Mouse (Mus musculus) macrophage (primary cell): Measurements from ENCODE around the gene Krt14. TPM values are rescaled to one million over a fixed set of nuclear protein-coding genes. Genes with fewer than 3 reads are reported as not detected.

ENCODE experiments used
- H3K27ac ChIP-seq: fragments of 350-480 bp; formaldehyde crosslinking; 2 replicates; pipeline ENCODE4 v1.9.0; 2021
- H3K36me3 ChIP-seq: fragments of 350-480 bp; formaldehyde crosslinking; 2 replicates; pipeline ENCODE4 v1.9.0; 2021; ENCODE audit errors: inconsistent target
- H3K4me3 ChIP-seq: fragments of 350-480 bp; formaldehyde crosslinking; 2 replicates; pipeline ENCODE4 v1.9.0; 2021; ENCODE audit errors: inconsistent target
- H3K79me2 ChIP-seq: fragments of 350-480 bp; formaldehyde crosslinking; 2 replicates; pipeline ENCODE4 v1.9.0; 2021; ENCODE audit errors: inconsistent target
- WGBS: methylation state at CpG from one replicate; pipeline ENCODE4 v1.1.7; 2026; ENCODE audit warnings: inconsistent platforms; ENCODE audit not compliant: missing documents; 5-methylcytosine and 5-hydroxymethylcytosine counted together
- polyA plus RNA-seq: library from polyadenylated mRNA; stranded (reverse); fragments of 250-400 nt; gene quantifications from 3 replicates; pipeline ENCODE4 v1.2.4, GENCODE M21; 2018; ENCODE audit warnings: inconsistent platforms

Gene Krt14
- polyA plus RNA-seq, 1 experiment from 2014 or later: not detected

- Histone ChIP-seq H3K4me3 (no peak overlapping the region), H3K79me2 (no peaks in the 10 kb centered on the region), H3K36me3 (no peaks in the 10 kb centered on the region), H3K27ac (no peak overlapping the region)
- WGBS: 89% methylated on average over 8 of the region's 8 CpGs
Measured at GRCm38 (mm10) chr11:100186736-100187135, 20.6 kb downstream of the Krt14 start.

GRCm38 (mm10) chr11:100181725-100182124 is 25.6 kb downstream of the Krt14 start:
- Histone ChIP-seq H3K79me2 (no peaks in the 10 kb centered on the region), H3K36me3 (no peaks in the 10 kb centered on the region), H3K27ac (no peak overlapping the region), H3K4me3 (no peak overlapping the region)
- 32% methylated on average over 7 of the region's 7 CpGs for WGBS

- H3K4me3 ChIP-seq: no peak overlapping the region
- no peak overlapping the region for H3K27ac ChIP-seq
- WGBS: 89% methylated on average over 3 of the region's 3 CpGs
- H3K79me2 ChIP-seq: no peaks in the 10 kb centered on the region
- H3K36me3 ChIP-seq: no peaks in the 10 kb centered on the region
Measured at GRCm38 (mm10) chr11:100179260-100179659, 28.1 kb downstream of the Krt14 start.

GRCm38 (mm10) chr11:100178307-100178706 is 29.0 kb downstream of the Krt14 start:
- Histone ChIP-seq H3K79me2 (no peaks in the 10 kb centered on the region), H3K36me3 (no peaks in the 10 kb centered on the region), H3K27ac (no peak overlapping the region), H3K4me3 (no peak overlapping the region)
- 83% methylated on average over 5 of the region's 5 CpGs for WGBS

- Histone ChIP-seq H3K27ac (no peak overlapping the region), H3K79me2 (no peaks in the 10 kb centered on the region), H3K36me3 (no peaks in the 10 kb centered on the region), H3K4me3 (no peak overlapping the region)
- 75% methylated on average over 9 of the region's 9 CpGs for WGBS
Measured at GRCm38 (mm10) chr11:100176791-100177190, 30.6 kb downstream of the Krt14 start.

GRCm38 (mm10) chr11:100168765-100169762 is 38.3 kb downstream of the Krt14 start:
- Histone ChIP-seq H3K27ac (no peak overlapping the region), H3K36me3 (no peaks in the 10 kb centered on the region), H3K79me2 (no peaks in the 10 kb centered on the region), H3K4me3 (no peak overlapping the region)
- 38% methylated on average over 14 of the region's 14 CpGs for WGBS

- 83% methylated on average over 8 of the region's 8 CpGs for WGBS
- Histone ChIP-seq H3K79me2 (no peaks in the 10 kb centered on the region), H3K27ac (no peak overlapping the region), H3K4me3 (no peak overlapping the region), H3K36me3 (no peaks in the 10 kb centered on the region)
Measured at GRCm38 (mm10) chr11:100168071-100168470, 39.3 kb downstream of the Krt14 start.

GRCm38 (mm10) chr11:100164392-100164791 is 43.0 kb downstream of the Krt14 start:
- H3K4me3 ChIP-seq: no peak overlapping the region
- H3K79me2 ChIP-seq: no peaks in the 10 kb centered on the region
- 61% methylated on average over 7 of the region's 7 CpGs for WGBS
- H3K36me3 ChIP-seq: no peaks in the 10 kb centered on the region
- H3K27ac ChIP-seq: no peak overlapping the region

GRCm38 (mm10) chr11:100157908-100158477 is 49.4 kb downstream of the Krt14 start:
- 86% methylated on average over 6 of the region's 6 CpGs for WGBS
- no peaks in the 10 kb centered on the region for H3K36me3 ChIP-seq
- no peaks in the 10 kb centered on the region for H3K79me2 ChIP-seq

GRCm38 (mm10) chr11:100157331-100157730 is 50.0 kb downstream of the Krt14 start:
- H3K27ac ChIP-seq: no peak overlapping the region
- WGBS: 90% methylated on average over 3 of the region's 3 CpGs
- H3K4me3 ChIP-seq: no peak overlapping the region
- no peaks in the 10 kb centered on the region for H3K79me2 ChIP-seq
- no peaks in the 10 kb centered on the region for H3K36me3 ChIP-seq

More at GRCm38 (mm10) chr11:100157908-100158477, 49.4 kb downstream of the Krt14 start:
- Histone ChIP-seq H3K4me3 (no peak overlapping the region), H3K27ac (no peak overlapping the region)

GRCm38 (mm10) chr11:100155497-100156255 is 51.7 kb downstream of the Krt14 start:
- no peak overlapping the region for H3K27ac ChIP-seq
- no peak overlapping the region for H3K4me3 ChIP-seq
- 86% methylated on average over 8 of the region's 8 CpGs for WGBS
- H3K36me3 ChIP-seq: no peaks in the 10 kb centered on the region
- H3K79me2 ChIP-seq: no peaks in the 10 kb centered on the region

Other genes with a start within 250 kb of the Krt14 start
- gene Krtap29-1, start 228.5 kb downstream of the Krt14 start, polyA plus RNA-seq: not detected in 3 replicates
- gene Krtap16-1, start 221.0 kb downstream of the Krt14 start, polyA plus RNA-seq: not detected in 3 replicates
- not detected in 3 replicates for gene Krtap17-1, start 213.6 kb downstream of the Krt14 start, polyA plus RNA-seq
- not detected in 3 replicates for gene Krt33a, start 191.3 kb downstream of the Krt14 start, polyA plus RNA-seq
- gene Krt33b, start 177.7 kb downstream of the Krt14 start, polyA plus RNA-seq: not detected in 3 replicates
- gene Krt34, start 166.0 kb downstream of the Krt14 start, polyA plus RNA-seq: not detected in 3 replicates
- gene Krt31, start 157.0 kb downstream of the Krt14 start, polyA plus RNA-seq: not detected in 3 replicates
- gene Krt32, start 119.3 kb downstream of the Krt14 start, polyA plus RNA-seq: not detected in 3 replicates
- not detected in 3 replicates for gene Krt35, start 111.3 kb downstream of the Krt14 start, polyA plus RNA-seq
- not detected in 3 replicates for gene Krt36, start 101.9 kb downstream of the Krt14 start, polyA plus RNA-seq
- not detected in 3 replicates for gene Krt13, start 86.0 kb downstream of the Krt14 start, polyA plus RNA-seq
- not detected in 3 replicates for gene Krt15, start 71.6 kb downstream of the Krt14 start, polyA plus RNA-seq
- gene Krt19, start 58.9 kb downstream of the Krt14 start, polyA plus RNA-seq: not detected in 3 replicates
- gene Krt9, start 14.3 kb downstream of the Krt14 start, polyA plus RNA-seq: not detected in 3 replicates
- gene Krt16, start 41.4 kb upstream of the Krt14 start, polyA plus RNA-seq: not detected in 3 replicates
- not detected in 3 replicates for gene Krt17, start 53.5 kb upstream of the Krt14 start, polyA plus RNA-seq
- gene Krt42, start 62.3 kb upstream of the Krt14 start, polyA plus RNA-seq: not detected in 3 replicates
- 204 to 466 TPM (median 355 TPM) in 3 replicates for gene Eif1, start 112.3 kb upstream of the Krt14 start, polyA plus RNA-seq
- not detected in 3 replicates for gene Gast, start 126.9 kb upstream of the Krt14 start, polyA plus RNA-seq
- 0.36 to 0.81 TPM in 2 of 3 replicates, not detected in the other for gene Hap1, start 148.6 kb upstream of the Krt14 start, polyA plus RNA-seq
- 2.6 to 3.1 TPM (median 2.9 TPM) in 3 replicates for gene Jup, start 190.2 kb upstream of the Krt14 start, polyA plus RNA-seq
- 0.10 TPM in 1 of 3 replicates, not detected in the others for gene P3h4, start 207.3 kb upstream of the Krt14 start, polyA plus RNA-seq
- not detected in 3 replicates for gene Fkbp10, start 208.1 kb upstream of the Krt14 start, polyA plus RNA-seq
- 10.7 to 17.3 TPM (median 13.4 TPM) in 3 replicates for gene Nt5c3b, start 234.3 kb upstream of the Krt14 start, polyA plus RNA-seq
- gene Klhl10, start 234.4 kb upstream of the Krt14 start, polyA plus RNA-seq: 0.07 TPM in 1 of 3 replicates, not detected in the others